Mouse (Mus musculus) frontal cortex, postnatal 36 days (tissue): ENCODE measurements around the gene Zbtb9.
A peak's percentile ranks its signal among the peaks of the same experiment; 100 is the strongest.
"Not testable (repeated sequence)": the region's sequence is repeated elsewhere in the genome, so short reads cannot be mapped to it uniquely, and the experiment has no call there.

Source experiments
- DNase-seq, 2 experiments: peaks; one replicate each; pipeline ENCODE4 v3.0.0; 2022; ENCODE audit warnings: low spot score in 2 of 2

Gene Zbtb9

DNA sequence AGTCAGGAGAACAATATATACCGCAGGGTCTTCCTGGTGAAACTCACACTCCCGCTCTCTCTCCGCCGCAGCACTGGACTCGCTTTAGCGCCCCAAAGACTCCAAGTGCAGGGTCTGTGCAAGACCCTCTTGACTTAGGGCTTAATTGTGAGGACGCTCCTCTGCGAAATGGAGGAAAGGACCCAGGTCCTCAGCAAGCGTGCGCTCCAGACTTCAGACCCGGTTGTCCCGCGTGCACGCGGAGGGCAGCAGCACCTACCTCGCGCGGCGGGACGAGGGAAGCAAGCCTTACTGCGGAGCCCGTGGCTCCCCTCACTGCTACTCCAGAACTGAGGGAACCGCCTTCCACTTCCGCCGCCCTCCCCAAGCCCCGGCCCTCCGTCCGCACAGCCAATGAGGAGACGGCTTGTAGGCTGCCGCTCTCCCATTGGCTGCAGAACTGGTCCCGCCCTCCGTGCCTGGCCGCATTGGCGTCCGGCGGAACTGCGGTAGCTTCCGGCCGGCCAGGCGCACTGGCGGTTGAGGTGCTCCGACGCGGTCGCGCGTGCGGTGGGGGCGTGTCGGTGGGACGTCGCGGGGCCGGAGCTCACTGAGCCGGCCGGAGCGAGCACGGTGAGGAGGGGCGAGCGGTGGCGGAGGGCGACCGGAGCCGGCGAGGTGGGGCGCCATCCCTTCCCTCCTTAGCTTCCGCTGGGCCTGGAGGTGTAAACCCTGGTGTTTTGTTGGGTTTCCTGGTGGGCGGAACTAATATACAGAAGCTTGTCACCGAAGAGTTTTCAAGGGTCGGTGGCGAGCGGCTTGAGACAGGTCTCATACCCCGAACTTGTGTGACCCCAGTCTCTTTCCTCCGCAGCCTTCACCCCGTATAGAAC lies at the start of gene Zbtb9:
TSS of gene Zbtb9 (plus strand) at position 465 of the 872 bp plus-strand sequence.
- DNase-seq, result peak; percentile 96 to 97

DNA sequence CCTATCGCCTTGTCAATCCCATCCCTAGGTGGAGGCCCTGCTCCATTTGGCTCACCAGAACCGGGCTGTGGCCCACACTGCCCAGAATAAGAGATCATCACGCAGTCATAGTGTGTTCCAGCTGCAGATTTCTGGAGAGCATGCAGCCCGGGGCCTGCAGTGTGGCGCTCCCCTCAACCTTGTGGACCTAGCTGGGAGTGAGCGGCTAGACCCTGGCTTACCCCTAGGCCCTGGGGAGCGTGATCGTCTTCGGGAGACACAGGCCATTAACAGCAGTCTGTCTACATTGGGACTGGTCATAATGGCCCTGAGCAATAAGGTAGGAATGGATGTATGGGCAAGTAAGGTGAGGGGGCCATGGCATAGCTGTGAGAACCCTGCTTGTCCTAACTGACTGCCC lies 47.6 kb upstream of the Zbtb9 start:
- not testable (repeated sequence) for DNase-seq

DNA sequence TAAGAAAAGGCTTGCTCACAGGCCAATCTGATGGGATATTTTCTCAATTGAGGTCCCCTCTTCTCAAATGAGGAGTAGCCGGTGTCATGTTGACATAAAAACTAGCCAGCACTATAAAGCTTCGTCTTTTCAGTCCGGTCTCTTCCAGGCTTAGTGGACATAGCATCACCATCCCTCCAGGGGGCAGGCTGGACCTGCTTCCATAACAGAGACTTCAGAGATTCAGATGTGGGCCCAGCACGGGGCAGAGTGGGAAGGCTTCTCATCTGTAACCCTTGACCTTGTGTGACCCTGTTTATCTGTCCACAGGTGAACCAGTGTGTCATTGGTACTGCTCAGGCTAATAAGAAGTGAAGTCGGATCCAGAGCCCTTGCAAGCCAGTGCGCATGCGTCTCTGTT lies 41.2 kb upstream of the Zbtb9 start:
- peak in 1 of 2 experiments; percentile 49 for DNase-seq

DNA sequence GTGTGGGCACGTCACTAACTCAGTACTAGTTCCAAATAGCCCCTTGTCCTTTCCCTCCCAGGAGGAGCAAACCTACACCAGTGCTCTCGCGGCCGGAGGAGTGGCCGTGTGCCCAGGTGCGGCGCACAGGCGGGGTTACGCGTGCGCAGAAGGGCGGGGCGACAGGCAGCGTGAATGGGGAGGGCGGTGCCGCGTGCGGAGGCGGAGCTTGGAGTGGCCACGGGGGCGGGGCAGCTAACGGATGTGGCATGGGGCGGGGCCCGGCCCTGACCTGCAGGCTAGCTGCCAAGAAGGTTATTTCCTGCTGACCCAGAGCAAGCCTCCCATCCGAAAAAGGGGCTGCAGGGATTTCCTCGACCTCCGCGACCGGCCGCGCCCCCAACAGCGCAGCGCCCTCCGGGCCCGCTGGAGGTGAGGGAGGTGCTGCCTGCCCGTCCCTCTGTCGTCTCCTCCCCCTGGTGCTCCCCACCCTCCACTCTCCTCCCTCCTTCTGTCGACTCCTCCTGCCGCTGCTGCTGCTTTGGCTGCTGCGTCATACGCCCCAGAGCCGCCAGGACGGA lies 40.0 kb upstream of the Zbtb9 start, which contains the start of gene Phf1:
TSS of gene Phf1 (plus strand) at position 214 of the 560 bp plus-strand sequence.
- peak; percentile 95 for DNase-seq

DNA sequence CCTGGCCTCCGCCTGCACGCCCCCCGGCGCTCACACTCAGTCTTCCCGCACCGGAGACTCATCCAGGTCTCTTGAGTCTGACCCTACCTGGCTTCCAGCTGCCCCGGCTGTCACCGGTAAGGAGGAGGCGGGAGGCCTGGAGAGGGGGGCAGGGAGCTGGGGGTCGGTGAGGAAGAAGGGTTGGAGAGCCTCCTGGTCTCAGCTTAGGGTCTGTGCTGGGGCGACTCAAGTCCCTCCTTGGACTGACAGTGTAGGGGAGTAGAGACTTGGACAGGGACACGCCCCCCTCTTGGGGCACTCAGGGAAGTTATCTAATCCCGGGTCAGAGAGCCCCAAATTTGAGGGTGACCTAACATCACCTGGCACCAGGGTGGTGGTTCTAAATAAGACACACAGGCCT lies 39.5 kb upstream of the Zbtb9 start:
- no peak for DNase-seq

DNA sequence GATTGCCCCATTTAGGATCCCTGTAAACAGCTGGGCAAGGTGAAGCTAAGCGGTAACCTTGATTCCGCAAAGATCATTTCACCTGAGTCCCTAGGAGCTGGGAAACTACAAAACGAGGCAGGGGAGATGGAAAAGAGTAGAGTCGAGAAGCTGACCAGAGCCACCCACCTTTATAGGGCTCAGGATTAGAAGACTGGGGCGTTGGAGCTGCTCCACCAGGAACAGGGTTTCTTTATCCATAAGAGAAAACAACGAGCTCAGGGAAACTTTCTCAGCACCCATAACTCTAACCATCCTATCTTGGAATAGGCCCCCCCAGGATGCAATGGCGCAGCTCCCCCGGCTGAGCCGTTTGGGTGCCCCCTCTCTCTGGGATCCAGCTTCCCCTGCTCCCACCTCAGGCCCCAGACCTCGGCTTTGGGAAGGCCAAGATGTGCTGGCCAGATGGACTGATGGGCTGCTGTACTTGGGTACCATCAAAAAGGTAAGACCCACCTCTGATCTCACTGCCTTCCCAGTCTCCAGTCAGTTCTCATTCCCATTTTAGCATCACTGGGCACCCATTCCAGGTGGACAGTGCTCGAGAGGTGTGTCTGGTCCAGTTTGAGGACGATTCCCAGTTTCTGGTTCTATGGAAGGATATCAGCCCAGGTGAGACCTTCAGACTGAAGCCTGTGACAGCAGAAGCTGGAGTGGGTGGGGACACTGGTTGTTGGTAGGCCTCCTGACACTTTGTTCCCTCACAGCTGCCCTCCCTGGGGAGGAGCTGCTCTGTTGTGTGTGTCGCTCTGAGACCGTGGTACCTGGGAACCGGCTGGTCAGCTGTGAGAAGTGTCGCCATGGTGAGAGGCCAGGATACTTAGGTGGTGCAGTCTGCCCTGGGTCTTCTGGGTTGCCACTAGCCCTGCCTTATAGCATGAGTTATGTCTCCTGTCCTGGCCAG lies 38.8 kb upstream of the Zbtb9 start:
- no peak for DNase-seq

DNA sequence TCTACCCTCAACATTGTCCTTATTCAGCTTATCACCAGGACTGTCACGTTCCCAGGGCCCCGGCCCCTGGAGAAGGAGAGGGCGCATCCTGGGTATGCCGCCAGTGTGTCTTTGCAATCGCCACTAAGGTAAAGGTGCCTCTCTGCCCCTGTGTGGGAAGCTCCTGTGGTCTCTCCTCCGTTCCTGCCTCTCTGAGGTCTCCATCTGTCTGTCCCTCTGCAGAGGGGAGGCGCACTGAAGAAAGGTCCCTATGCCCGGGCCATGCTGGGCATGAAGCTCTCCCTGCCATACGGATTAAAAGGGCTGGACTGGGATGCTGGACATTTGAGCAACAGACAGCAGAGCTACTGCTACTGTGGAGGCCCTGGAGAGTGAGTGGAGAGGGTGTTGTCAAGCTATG lies 37.9 kb upstream of the Zbtb9 start:
- no peak for DNase-seq

DNA sequence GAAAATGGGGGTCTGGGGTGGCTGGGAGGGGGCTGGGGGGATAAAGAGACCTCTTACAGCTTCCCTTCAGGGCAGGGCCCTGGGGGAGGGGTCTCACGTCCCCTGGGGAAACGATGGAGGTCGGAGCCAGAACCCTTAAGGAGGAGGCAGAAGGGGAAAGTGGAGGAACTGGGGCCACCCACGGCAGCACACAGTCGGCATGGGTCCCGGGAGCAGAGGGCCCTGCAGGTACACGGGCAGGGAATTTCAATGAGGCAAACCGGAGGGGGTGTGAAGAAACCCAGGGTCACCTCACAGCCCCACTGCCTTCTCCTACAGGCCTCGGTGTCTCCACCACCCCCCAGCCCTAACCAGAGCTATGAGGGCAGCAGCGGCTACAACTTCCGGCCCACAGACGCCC lies 36.5 kb upstream of the Zbtb9 start:
- DNase-seq, result no peak

DNA sequence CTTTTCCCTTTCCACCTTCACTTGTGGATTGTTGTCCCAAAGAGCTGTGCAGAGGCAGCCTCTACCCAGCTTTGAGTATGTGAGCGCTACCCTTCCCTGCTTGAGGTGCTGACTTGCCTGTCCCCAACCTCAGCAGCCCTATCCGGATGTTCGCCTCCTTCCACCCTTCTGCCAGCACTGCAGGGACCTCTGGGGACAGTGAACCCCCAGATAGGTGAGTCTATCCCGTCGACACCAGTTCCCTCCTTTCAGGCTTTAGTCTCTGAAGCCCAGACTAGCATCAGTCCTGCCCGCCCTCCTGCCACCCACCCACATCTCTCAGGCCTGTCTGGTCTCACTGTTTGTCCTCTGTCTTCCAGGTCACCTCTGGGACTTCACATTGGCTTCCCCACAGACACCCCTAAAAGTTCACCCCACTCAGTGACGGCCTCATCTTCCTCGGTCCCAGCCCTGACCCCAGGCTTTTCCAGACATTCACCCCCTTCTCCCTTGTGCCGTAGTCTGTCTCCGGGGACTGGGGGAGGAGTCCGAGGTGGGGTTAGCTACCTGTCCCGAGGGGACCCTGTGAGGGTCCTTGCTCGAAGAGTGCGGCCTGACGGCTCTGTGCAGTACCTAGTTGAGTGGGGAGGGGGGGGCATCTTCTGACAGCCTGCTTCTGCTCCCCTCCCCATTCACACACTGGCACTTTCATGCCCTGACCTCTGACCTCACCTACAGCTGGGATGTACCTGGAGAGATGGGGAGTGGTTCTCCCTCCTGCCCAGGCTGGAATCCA lies 35.9 kb upstream of the Zbtb9 start:
- no peak for DNase-seq

DNA sequence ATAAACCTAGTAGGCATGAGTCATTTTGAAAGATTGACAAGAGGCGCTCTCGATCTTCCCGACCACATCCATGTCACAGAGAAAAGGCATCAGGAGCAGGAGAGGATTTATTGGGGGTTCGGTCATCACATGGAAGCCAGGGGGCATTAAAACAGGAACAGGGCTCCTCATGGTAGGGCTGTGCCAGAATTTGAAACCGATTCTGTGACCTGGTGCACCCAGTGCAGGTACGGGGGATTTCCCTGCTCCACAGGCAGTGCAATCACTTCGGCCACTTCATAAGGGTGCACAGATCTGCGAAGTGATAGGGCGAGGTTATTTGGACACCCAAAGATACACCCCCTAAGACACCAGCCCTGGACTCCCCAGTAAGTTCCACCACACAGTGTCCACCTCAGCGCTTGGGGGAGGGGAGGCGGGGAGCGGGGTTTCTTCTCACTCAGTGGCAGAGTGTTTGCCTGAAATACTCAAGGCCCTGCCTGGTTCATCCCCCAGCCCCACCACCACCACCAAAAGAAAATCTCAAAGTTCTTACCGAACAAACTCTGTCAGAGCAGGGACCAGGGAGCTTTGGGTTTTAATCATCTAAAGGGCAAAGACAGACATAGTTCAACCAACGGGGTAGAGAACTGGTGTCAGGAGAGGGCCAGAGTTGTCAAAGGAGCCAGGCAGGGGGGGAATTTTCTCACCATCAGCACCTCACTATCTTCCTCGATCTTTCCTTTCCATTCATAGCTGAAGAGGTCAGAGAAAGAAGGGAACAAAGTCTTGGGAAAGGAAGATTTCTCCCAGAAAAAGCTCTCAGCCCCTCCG lies 34.9 kb upstream of the Zbtb9 start:
- no peak for DNase-seq

DNA sequence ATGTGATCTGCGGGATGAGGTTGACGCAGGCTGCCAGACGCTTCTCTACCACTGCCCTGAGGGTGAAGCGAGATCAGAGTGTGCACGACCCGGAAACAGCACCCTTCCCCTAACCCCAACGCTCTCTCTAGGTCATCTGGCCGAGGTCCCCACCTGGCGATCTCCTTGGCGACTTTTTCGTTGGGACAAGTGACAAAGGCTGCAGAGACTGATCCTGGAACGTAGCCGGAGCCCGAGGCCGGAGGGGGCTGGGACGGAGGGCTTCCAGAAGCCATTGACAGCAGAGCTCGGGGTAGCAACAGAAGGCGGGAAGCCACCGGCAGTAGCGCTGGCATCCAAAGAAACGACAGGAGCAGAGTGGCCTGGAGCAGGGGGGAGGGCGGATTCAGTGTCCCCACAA lies 34.2 kb upstream of the Zbtb9 start:
- no peak for DNase-seq

DNA sequence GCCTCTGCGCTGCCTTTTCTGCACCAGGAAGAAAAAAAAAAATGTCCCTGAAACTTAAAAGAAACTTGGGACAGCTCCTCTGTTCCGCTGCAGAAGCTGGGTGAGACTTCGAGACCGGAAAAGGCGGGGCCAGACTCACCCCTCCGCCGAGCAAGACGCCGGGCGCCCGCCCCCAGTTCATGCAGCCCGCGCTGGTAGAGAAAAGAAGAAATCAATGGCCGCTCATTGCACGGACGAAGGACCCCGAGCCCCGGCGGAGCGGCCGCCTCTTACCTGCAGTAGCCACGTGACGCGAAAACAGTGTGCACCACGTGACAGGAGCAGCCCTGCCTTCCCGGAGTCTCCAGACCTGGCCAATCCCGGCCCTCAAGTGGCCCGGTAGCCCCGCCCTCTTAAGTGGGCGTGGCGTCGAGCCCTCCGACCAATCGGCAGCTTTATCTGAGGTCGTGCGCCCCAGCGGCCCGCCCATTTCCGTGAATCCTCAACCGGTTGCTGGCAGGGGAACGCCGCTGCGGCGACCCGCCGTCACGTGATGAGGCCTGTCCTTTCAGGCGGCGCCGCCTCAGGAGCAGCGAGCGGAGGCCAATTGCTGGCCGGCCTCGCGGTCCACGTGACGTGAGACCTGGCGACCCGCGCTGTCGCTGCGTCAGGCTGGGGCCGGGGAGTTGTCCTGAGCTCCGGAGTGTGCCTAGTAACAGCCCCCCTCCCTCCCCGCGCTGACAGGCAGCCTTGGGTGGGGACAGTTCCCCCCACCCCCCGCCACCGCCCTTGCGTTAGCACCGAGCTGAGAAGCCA lies 33.6 kb upstream of the Zbtb9 start, which contains the start of gene Cuta:
TSS of gene Cuta (minus strand) at position 392 of the 795 bp plus-strand sequence.
- peak; percentile 99 to 100 for DNase-seq

DNA sequence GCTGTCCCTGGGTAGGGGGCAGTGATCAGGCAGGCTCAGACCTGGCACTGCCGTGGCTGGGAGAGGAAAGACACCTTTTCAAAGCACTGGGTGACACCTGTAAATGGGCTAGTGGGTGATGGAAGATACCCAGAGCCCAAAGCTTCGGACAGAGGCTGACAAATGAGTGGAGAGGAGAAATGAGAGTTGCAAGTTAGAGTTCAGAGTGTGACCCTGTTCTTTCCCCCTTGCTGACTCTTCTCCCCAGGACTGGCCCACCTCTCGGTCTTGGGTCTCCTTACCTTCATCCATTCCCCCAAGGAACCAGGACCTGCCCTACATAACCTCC lies 33.0 kb upstream of the Zbtb9 start:
- DNase-seq, result no peak

DNA sequence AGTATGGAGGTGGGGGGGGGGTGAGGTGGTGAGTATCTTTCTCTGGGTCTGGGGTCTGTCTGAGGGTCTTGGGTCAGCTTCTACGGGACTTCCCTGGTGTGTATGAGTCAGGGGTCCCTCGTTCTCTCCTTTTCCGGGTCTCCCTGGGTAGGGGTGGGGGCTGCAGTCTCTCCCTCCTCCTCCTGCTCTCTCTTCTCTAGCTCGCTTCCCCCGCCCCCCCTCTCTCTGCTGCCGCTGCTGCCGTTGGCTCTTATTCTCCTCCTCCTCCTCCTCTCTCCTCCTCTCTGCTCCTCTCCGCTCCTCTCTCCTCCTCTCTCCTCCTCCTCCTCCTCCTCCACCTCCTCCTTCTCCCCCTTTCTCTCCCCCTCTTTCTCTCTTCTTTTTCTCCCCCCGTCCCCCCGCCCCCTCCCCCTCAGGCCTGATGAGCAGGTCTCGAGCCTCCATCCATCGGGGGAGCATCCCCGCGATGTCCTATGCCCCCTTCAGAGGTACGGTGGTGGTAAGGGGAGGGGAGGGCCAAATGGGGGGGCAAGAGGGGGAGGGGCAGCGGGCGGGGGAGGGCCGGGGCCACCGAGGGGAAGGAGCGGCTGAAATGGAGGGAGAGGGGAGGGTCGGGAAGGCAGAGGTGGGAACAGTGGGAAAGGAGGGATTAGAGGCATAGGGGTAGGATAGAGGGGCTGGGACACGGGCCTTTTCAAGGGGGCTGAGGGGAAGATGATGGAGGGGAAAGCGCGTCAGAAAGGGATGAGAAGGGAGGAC lies 31.8 kb upstream of the Zbtb9 start, which contains the start of gene Syngap1:
TSS of gene Syngap1 (plus strand) at position 223 of the 759 bp plus-strand sequence.
- DNase-seq, result no peak

DNA sequence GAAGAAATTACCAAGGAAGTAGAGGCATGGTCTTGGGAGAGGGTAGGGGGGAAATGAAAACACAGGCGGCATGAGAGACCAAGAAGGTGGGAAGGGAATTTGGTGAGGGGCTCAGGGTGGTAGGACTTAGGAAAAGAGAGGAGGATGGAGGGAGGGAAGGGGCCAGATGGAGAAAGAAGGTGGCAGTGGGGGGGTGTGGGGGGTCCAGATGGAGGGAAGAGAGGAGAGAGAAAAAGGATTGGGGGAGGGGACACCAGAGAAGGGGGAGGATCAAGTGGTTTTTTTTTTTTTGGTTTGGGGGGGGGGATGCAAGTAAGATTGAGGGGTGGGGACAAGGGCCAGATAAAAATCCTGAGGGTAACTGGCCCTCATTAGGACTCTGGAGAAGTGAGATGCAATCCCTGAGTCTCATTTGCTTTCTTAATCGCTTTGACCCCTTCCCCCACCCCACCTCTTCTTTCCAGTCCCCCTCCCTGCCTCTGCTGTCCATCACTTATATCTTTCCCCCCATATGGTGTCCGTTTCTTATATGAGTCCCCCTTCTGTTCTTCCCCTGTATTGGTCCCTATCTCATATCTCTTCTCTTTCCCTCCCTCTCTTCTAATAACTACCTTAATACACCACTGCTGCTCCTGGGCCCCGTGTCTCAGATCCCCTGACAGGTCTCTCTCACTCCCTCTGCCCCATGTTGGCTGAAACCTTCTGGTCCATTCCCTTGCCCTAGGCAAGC lies 31.0 kb upstream of the Zbtb9 start:
- no peak for DNase-seq

DNA sequence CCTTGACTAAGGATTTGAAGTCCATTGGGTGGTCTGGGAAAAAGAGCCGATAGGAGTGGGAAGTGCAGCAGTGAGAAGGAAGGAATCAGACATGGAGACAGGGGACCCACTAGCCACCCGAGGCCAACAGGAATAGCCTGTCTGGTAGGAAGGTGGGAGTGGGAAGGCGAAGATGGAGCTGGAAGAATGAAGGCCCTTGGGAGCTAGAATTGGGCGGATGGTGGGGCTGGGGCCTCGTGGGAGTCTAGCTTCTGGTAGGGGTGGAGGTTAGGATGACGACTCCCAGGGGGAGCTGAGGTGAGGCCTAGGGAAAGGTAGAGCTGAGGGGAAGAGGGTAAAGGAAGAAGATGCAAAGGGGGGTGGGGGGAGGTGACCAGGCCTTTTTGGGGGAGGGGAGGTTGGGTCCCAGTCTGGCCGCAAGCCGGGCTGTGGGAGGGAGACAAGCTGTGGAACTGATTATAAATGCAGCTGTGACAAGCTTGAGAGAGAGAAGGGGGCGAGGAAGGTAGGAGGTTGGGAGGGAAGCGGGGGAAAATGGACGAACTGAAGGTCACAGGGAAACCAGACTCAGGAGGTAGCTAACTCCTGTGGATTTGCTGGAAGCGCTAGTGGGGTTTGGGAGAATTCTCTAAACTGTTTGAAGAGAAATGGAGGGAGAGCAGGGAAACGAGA lies 27.0 kb upstream of the Zbtb9 start:
- peak; percentile 56 to 59 for DNase-seq

DNA sequence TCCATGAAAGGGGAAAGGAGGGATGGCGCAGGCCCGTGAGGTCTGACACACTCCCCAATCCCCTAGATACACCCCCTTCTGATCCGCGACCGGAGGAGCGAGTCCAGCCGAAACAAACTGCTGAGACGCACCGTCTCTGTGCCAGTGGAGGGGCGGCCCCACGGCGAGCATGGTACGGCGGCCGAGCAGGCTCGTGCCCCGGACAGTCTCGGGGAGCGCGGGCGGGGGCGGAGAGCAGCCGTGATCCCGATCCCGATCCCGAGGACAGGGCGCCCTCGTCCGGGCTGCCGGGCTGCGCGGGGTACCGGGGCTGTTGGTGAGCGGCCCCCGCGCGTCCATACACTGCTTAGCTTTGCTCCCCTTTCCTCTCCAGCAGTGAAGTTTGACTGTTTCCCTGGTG lies 26.4 kb upstream of the Zbtb9 start:
- DNase-seq, result peak; percentile 59 to 75
